Mouse (Mus musculus): ENCODE measurements around the gene Rgs6.

- no peak for TF ChIP-seq CTCF (IDR thresholded peaks at IDR 0.05; ENCODE audit: low read depth)
- TF ChIP-seq EP300 (IDR thresholded peaks at IDR 0.05; ENCODE audit: low read depth), result no peak
These were observed 575.6 kb downstream of the Rgs6 start for GRCm38 (mm10) chr12:83163721-83164120.

Measured in liver, embryonic 14.5 days (tissue).